In genomic region chr12:12275124-12275779, GRCm38 (mm10) we compare ENCODE assay signal across 29 mouse cellular contexts. TPM values are rescaled to one million over a fixed set of nuclear protein-coding genes. Genes with fewer than 3 reads are reported as not detected.
DNase-seq lines count a peak whose midpoint lies in the region; ATAC-seq lines count a peak whose summit lies in the region.
"Had no signal": no experiment of that assay in that cellular context is flagged by ENCODE, and none has a peak within 500 bp of the region (broad histone marks: within the 10 kb centered on the region; RNA-seq: fewer than 3 reads in every experiment).

No protein-coding gene starts in this region.

- H3K9me3 ChIP-seq in forebrain, embryonic 15.5 days: no peaks in the 10 kb centered on the region
- H3K9me3 ChIP-seq in forebrain, embryonic 13.5 days (replicated peaks): no peaks in the 10 kb centered on the region
- no peaks in the 10 kb centered on the region for H3K9me3 ChIP-seq in heart, embryonic 14.5 days (ENCODE audit: control insufficient read depth, low read length)
- H3K9me3 ChIP-seq: embryonic facial prominence, embryonic 15.5 days; heart, embryonic 15.5 days; hindbrain, embryonic 10.5 days; hindbrain, embryonic 15.5 days; limb, embryonic 13.5 days; megakaryocyte, embryonic 14.5 days; midbrain, embryonic 13.5 days had no signal

- DNase-seq in heart, postnatal 36 days: no peak
- DNase-seq in CD4-positive helper T cell, adult 2 months (ENCODE audit: low read depth, low spot score): peak; percentile 32
- no peak for DNase-seq in natural killer cell, adult 2 months (ENCODE audit: low spot score in 2 of 2)
- no peak for DNase-seq in kidney, adult 8-10 months
- DNase-seq: adrenal gland, adult 2 months; cerebellum, adult 8-10 months; cerebellum, postnatal 25 days; gastrocnemius, adult 2 months; gastrocnemius, postnatal 36 days; heart, adult 2 months; kidney, adult 18-20 months; kidney, postnatal 4 days; liver, postnatal 0 days; lung, postnatal 36 days had no signal

- H3K4me1 ChIP-seq in forebrain, embryonic 15.5 days: peaks cover 53% of the 10 kb centered on the region
- H3K4me1 ChIP-seq in forebrain, embryonic 13.5 days: peaks cover 23% of the 10 kb centered on the region
- peaks cover 29 to 72% of the 10 kb centered on the region in 2 experiments for H3K4me1 ChIP-seq in heart, embryonic 14.5 days (ENCODE audit: control insufficient read depth in 2 of 2, insufficient read depth in 2 of 2, low read length in 2 of 2)

- H3K36me3 ChIP-seq in forebrain, embryonic 15.5 days: no peaks in the 10 kb centered on the region
- no peaks in the 10 kb centered on the region for H3K36me3 ChIP-seq in forebrain, embryonic 13.5 days (ENCODE audit: poor library complexity, severe bottlenecking)
- peaks cover 7% of the 10 kb centered on the region; the same call in 1 of the 2 replicates for H3K36me3 ChIP-seq in heart, embryonic 14.5 days (ENCODE audit: control insufficient read depth, insufficient read depth, low read length)
- H3K36me3 ChIP-seq: embryonic facial prominence, embryonic 15.5 days; heart, embryonic 15.5 days; hindbrain, embryonic 10.5 days; hindbrain, embryonic 15.5 days; limb, embryonic 13.5 days; midbrain, embryonic 13.5 days had no signal

- H3K4me3 ChIP-seq in forebrain, embryonic 15.5 days: no peak overlapping the region
- no peak overlapping the region for H3K4me3 ChIP-seq in forebrain, embryonic 13.5 days
- no peak overlapping the region for H3K4me3 ChIP-seq in heart, embryonic 14.5 days (ENCODE audit: control insufficient read depth in 1 of 2, insufficient read depth in 1 of 2, low read depth in 1 of 2, low read length in 2 of 2)
- H3K4me3 ChIP-seq: embryonic facial prominence, embryonic 15.5 days; gastrocnemius, adult 2 months; heart, adult 2 months; heart, embryonic 15.5 days; hindbrain, embryonic 10.5 days; hindbrain, embryonic 15.5 days; limb, embryonic 13.5 days; megakaryocyte, embryonic 14.5 days; midbrain, embryonic 13.5 days had no signal

- intact Hi-C loops in heart, postnatal 36 days (cut with DNase I): no loop called here

- H3K4me2 ChIP-seq in forebrain, embryonic 15.5 days (replicated peaks): no peak overlapping the region
- no peak overlapping the region for H3K4me2 ChIP-seq in forebrain, embryonic 13.5 days
- no peak overlapping the region; the same call in 1 of the 2 replicates for H3K4me2 ChIP-seq in heart, embryonic 14.5 days (ENCODE audit: low read length)
- H3K4me2 ChIP-seq: embryonic facial prominence, embryonic 15.5 days; hindbrain, embryonic 15.5 days; limb, embryonic 13.5 days; liver, embryonic 11.5 days; midbrain, embryonic 13.5 days had no signal

- H3K27me3 ChIP-seq in forebrain, embryonic 15.5 days: no peaks in the 10 kb centered on the region
- no peaks in the 10 kb centered on the region for H3K27me3 ChIP-seq in forebrain, embryonic 13.5 days
- no peaks in the 10 kb centered on the region for H3K27me3 ChIP-seq in heart, embryonic 14.5 days (ENCODE audit: control insufficient read depth, insufficient read depth, low read length)
- H3K27me3 ChIP-seq: embryonic facial prominence, embryonic 15.5 days; heart, embryonic 15.5 days; hindbrain, embryonic 15.5 days; limb, embryonic 13.5 days; midbrain, embryonic 13.5 days had no signal

- no peak for ATAC-seq in forebrain, embryonic 15.5 days (replicated peaks)
- ATAC-seq in forebrain, embryonic 13.5 days: no peak
- no peak for ATAC-seq in heart, embryonic 14.5 days (ENCODE audit: insufficient number of reproducible peaks, insufficient read depth, low FRiP score, low read depth)
- ATAC-seq in common myeloid progenitor, adult 5-6 weeks (replicated peaks; ENCODE audit: low read depth, poor library complexity, severe bottlenecking): 0 out of 2 replicates have a peak, but pooled peaks have one; percentile 36
- ATAC-seq: activated CD4-positive, CD25-positive, alpha-beta regulatory T cell, adult 4 months; inflammation-experienced regulatory T-cells, adult 6 months; liver, postnatal 0 days; midbrain, embryonic 13.5 days had no signal

- H3K9ac ChIP-seq in forebrain, embryonic 15.5 days (replicated peaks): no peak overlapping the region
- no peak overlapping the region for H3K9ac ChIP-seq in forebrain, embryonic 13.5 days
- 0 out of 2 replicates have a peak overlapping the region, but pooled peaks have one; percentile 17 for H3K9ac ChIP-seq in heart, embryonic 14.5 days (ENCODE audit: low read length)
- H3K9ac ChIP-seq: embryonic facial prominence, embryonic 15.5 days; heart, embryonic 15.5 days; hindbrain, embryonic 15.5 days; limb, embryonic 13.5 days; liver, postnatal 0 days; midbrain, embryonic 13.5 days had no signal

- WGBS in forebrain, embryonic 15.5 days: 83% methylated on average over 4 of the region's 4 CpGs
- 88% methylated on average over 4 of the region's 4 CpGs for WGBS in forebrain, embryonic 13.5 days
- WGBS in heart, embryonic 14.5 days: 65% methylated on average over 4 of the region's 4 CpGs

- peak overlapping the region; percentile 79 for H3K27ac ChIP-seq in forebrain, embryonic 15.5 days (replicated peaks)
- no peak overlapping the region for H3K27ac ChIP-seq in forebrain, embryonic 13.5 days
- no peak overlapping the region for H3K27ac ChIP-seq in heart, embryonic 14.5 days (replicated peaks in 1 of 2; ENCODE audit: control insufficient read depth in 1 of 2, insufficient read depth in 1 of 2, low read depth in 2 of 2, low read length in 2 of 2)
- H3K27ac ChIP-seq: embryonic facial prominence, embryonic 15.5 days; gastrocnemius, adult 2 months; heart, adult 2 months; hindbrain, embryonic 10.5 days; hindbrain, embryonic 15.5 days; kidney, postnatal 0 days; limb, embryonic 13.5 days; midbrain, embryonic 13.5 days had no signal

RNA-seq across cellular contexts. Expression of gene Fam49a, which starts 13.3 kb away (rescaled TPM):
- polyA plus RNA-seq in forebrain, embryonic 15.5 days (2015; fragmentation: Nextera tagmentation; extraction: Ambion mirVana): 139 and 154 TPM in 2 replicates
- polyA plus RNA-seq in forebrain, embryonic 13.5 days (2015; fragmentation: Nextera tagmentation; extraction: Ambion mirVana): 45.9 and 55.0 TPM in 2 replicates
- 37.8 and 40.5 TPM in 2 replicates for polyA plus RNA-seq in heart, embryonic 14.5 days (2014; fragmentation: Nextera tagmentation; extraction: Ambion mirVana)
- total RNA-seq in heart, postnatal 36 days (2021): 10 to 100 TPM in 1 of 2 experiments, 1 to 10 TPM in 1; 8.6 to 10.5 TPM
- 15.6 and 16.5 TPM in 2 replicates for total RNA-seq in common myeloid progenitor, adult 5-6 weeks (2017)
